Mouse (Mus musculus) hematopoietic multipotent progenitor cell, adult 10-12 weeks (in vitro differentiated cells): ENCODE results near the gene Rbx1. TPM values are rescaled to one million over a fixed set of nuclear protein-coding genes. Genes with fewer than 3 reads are reported as not detected.

Source experiments
- polyA plus RNA-seq: library from polyadenylated mRNA; stranded (reverse); fragments of >175 nt; gene quantifications from 2 replicates; pipeline ENCODE4 v1.2.3, GENCODE M21; 2012; ENCODE audit warnings: low replicate concordance

The Rbx1 gene
- 3.3 and 45.9 TPM in 2 replicates for polyA plus RNA-seq

GRCm38 (mm10) chr15:81465901-81466737, at the start of gene Rbx1:
Gene Rbx1, plus strand, starts transcription at chr15:81466296.

Other genes with a start within 250 kb of the Rbx1 start
- 0.04 TPM in 1 of 2 replicates, not detected in the other for gene Mchr1, start 230.8 kb upstream of the Rbx1 start, polyA plus RNA-seq
- gene Slc25a17, start 105.5 kb upstream of the Rbx1 start, polyA plus RNA-seq, result 3.2 and 4.2 TPM in 2 replicates
- gene St13, start 66.2 kb upstream of the Rbx1 start, polyA plus RNA-seq, result 75.6 and 106 TPM in 2 replicates
- gene Xpnpep3, start 66.2 kb upstream of the Rbx1 start, polyA plus RNA-seq, result 0.28 and 0.86 TPM in 2 replicates
- gene Dnajb7, start 58.0 kb upstream of the Rbx1 start, polyA plus RNA-seq, result 0.11 TPM in 1 of 2 replicates, not detected in the other
- gene Ep300, start 119.1 kb downstream of the Rbx1 start, polyA plus RNA-seq, result 45.6 and 54.5 TPM in 2 replicates
- gene L3mbtl2, start 197.6 kb downstream of the Rbx1 start, polyA plus RNA-seq, result 4.8 and 11.7 TPM in 2 replicates
- gene Chadl, start 231.0 kb downstream of the Rbx1 start, polyA plus RNA-seq, result 0.37 and 1.2 TPM in 2 replicates